Mouse (Mus musculus) CD4-positive, CD25-positive, alpha-beta regulatory T cell, adult 4 months (primary cell): ENCODE measurements around the gene Fcnb. TPM values are rescaled to one million over a fixed set of nuclear protein-coding genes. Genes with fewer than 3 reads are reported as not detected.

Source experiments
- ATAC-seq: one replicate; pipeline ENCODE4 v1.8.0; 2017
- polyA plus RNA-seq, 2 experiments: library from polyadenylated mRNA; unstranded; fragments of 100-300 nt; shearing (Covaris generic); gene quantifications; one replicate each; pipeline ENCODE4 v1.2.1; 2017

Gene Fcnb
- polyA plus RNA-seq: not detected

DNA sequence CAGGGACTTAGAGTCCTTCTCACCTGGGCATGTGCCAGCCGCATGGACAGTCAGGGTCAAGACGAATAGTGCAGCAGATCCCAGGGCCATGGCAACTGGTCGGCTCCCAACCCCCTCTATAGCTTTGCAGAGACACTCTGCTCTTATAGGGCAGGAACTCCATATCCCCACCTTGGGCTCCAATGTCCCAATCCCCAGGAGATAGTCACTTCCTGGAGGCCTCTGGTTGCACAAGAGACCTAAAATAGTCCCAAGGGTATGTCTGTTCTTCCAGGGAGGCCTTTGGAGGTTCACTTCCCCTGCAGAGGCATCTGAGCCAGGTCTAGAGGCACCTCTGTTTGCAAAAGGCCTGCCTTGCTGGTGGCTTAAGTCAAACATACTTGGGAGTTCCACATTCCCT lies at the start of gene Fcnb:
TSS of gene Fcnb (minus strand) at position 118 of the 400 bp plus-strand sequence.
- ATAC-seq: no peak

DNA sequence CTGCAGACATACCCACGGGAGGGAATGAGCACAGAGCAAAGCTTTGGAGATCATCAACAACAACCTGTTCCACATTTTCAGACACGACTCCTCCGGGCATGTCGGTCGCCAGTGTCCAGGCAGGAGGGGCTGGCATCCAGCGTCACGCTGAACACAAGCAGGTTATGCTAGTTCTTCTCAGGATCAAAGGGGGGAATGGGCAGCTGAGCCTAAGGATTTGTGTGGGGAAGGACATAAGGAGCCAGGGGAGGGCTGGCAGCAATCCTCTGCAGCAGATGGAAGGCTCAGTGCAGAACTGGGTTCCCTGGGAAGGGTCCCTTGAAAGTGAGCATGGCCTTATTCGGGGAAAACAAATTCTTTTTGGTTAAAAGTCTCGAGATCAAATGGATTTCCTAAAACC lies 49.1 kb upstream of the Fcnb start:
- ATAC-seq: no peak

DNA sequence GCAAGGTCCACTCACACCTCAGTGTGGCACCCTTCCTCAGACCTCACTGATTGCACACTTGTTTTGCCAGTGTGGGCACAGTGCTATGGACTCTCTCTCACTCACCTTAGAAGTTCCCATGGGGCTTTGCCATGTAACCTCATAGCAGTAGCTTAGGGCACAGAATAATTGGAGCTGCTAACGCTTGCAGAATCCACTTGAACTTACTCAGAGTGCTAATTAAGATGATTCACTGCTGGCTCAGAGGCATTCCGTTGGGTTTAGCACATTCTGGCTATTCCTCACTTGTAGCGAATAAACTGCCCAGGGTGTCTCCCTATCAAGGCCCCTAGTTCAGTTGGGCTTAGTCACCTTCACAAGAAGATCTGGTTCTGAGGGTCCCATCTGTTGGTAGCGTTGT lies 47.4 kb upstream of the Fcnb start:
- no peak for ATAC-seq

DNA sequence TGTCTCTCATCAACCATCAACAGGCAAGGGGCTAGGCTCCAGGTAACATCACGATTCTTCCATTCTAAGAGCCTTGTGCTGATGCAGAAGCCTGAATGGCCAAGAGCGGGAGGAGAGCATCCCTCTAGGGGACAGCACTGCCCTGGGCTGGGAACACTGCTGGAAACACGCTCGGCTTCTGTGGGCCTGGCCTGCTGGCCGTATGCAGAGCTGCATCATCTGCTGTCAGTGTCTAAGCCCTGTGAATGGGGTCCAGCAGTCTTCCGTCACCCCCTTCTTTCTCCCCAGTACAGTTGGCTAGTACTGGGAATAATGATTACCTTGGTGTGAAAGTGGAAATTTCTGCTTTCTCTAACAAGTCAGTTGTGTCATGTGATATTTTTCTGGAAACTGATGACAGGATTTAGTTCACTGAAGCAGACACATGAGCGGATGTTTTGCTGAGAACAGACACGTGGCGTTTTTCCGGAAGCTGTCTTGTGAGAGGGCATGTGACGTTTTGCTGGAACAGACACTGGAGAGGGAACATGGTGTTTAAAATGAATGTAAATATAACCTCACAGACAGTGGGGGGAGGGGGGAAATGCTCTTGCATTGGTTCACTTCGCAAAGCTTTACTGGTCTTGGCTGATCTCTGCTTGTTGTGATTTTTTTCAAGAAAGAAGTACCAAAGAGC lies 42.2 kb upstream of the Fcnb start:
- ATAC-seq: no peak

DNA sequence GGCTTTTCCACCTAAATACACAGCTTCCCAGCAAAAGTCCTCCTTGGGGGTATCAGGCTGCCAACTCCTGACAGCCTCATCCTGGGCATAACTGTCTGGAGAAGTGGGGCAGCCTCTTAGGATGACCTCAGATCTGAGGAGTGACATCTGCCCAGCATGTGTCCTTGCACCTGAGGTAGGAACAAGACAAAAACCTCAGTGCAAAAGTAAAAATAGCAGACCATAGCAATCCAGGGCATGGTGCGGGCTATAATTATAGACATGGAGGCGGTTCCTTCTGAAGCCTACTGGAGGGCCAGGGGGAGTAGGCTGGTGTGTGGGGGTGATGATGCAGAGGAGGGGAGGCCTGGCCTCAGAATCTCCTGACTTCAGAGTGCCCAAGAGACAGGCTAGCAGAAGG lies 39.2 kb upstream of the Fcnb start:
- no peak for ATAC-seq

DNA sequence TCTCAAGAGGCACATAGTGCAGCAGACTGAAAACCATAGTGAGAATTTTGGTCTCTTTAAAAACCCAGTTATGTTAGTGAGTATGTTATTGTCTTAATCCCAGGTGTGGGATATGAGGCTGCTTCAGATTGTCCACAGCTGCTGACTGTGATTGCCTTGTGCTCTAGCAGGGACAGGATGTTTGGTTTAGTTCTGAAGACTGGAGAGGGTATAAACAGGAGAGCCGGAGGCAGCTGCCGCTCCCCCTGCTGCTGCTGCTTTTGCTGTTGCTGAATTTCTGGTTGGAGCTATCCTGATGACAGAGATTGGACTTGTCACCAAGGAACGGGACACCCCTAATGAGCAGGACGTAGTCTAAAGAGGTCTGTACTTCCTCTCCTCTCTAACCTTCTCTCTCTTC lies 36.6 kb upstream of the Fcnb start:
- ATAC-seq: no peak

DNA sequence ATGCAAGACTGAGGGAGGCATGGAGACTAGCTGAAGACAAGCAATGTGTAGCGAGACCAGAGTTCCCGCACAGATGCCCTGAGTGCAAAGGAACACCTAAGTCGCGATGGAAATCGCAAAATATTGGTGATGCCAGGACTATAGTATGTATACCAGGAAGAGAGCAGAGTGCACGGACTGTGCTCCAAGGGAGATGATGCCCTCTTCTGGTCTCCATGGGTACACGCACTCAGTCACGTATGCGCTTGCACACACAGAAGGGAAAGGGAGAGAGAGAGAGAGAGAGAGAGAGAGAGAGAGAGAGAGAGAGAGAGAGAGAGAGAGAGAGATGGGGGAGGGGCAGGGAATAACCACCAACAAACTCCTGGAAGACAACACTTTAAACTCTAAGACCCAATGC lies 35.7 kb upstream of the Fcnb start:
- ATAC-seq: no peak

DNA sequence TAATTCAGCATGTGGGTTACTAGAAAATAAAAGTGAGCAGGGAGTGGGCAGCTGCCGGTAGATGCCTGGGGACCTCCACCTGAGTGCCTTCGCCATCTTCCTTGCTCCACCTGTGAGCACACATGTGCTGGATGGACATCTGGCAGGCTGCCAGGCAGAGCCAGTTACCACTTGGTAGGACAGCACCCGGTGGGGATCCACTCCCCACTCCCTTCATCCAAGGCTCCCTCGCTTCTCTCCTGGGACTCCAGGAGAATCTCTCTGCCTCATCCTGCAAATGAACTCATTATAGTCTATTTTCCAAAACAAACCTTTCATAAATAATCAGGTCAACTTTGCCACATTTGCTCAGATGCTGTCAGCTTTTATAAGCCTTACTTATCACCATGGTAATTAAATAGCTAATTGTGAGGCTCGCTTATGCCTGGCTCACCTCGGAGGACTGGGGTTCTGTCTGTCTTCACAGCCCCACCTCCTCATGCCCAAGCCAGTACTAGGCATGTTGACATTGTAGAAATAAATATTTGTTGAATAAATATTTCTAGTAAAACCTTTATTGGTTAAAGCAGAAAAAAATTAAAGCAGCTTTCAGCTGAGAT lies 33.9 kb upstream of the Fcnb start:
- no peak for ATAC-seq

DNA sequence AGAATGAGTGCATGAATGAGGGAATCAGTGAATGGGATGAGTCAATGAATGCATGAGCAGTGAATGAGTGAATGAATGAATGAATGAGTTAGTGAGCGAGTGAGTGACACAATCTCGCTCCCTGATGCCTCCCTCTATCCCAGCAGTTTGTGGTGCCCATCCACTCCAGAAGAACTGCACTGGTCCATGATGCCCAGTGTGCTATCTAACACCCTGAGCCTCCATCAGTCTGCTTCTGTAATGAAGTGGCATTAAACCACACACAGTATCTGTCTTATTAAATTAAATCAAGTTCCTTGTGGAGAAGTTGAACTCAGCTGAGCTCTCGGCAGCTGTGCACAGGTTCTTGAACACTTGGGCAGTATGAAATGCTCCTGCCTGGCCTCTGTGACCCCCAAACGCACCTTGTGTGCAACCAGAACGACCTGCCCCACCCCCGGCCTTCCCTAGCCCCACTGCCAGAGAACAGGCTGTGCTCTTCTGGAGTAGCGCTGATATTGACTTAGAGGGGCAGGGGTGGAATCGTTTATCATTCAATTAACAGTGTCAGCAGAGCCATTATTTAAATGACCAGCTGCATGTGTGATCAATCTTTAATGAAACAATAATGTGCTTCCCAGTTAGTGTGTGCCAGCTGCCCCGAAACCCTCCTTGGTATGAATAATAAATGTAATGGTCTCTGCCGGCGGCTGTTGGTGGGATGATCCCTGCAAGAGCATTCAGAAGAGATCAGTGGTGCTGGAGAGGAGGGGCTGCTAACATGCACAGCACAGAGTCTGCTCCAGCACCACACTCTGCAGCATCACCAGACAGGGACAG lies 33.0 kb upstream of the Fcnb start:
- no peak for ATAC-seq

DNA sequence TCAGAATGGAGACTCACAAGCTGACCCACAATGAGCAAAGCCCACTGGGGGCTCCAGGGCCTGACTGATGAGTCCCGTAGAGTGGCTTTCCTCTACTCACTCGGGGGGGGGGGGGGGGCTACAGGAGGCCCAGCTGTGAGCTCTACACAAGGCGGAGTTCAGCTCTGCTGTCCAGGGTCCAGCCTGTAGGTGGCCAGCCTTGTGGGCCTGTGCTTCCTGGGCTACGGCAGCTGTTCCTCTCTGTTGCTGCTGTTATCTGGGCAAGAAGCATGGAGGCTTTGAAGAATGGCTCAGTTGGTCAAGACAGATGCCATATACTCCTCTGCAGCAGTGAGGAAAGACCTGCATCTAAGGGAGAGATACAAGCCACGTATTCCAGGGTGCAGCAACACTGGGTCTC lies 24.1 kb upstream of the Fcnb start:
- no peak for ATAC-seq

DNA sequence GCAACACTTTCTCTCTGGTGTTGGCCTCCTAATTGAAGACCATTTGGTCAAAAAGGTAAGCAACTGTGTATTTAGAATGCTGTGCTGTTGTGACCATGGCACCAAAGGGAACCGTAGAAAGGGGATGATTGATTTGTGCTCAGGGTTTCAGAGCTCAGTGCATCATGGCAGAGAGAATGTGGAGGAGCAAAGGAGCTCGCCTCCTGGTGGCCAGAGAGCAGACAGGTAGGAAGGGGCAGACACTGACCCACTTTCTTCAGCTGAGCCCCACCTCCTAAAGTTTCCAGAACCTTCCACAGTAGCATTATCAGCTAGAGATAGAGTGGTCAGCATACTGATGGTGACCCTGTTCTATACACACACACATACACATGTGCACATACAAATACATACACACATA lies 21.3 kb upstream of the Fcnb start:
- no peak for ATAC-seq

DNA sequence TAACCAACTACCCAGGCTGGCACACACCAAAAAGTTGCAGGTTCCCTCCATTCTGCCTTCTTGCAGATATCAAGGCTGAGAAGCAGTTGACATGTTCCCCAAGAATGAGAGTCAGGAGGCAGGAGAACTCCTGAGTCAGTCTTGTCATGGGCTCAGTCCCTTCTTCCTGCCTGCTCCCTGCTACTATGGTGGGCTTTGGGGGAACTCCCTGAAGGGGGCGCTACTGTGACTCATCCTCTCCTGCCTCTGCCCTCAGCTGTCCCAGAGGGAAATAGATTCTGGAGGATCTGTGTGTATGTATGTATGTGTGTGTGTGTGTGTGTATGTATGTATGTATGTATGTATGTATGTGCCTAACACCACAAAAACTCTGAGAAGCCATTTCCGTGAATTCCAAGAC lies 19.0 kb upstream of the Fcnb start:
- no peak for ATAC-seq

DNA sequence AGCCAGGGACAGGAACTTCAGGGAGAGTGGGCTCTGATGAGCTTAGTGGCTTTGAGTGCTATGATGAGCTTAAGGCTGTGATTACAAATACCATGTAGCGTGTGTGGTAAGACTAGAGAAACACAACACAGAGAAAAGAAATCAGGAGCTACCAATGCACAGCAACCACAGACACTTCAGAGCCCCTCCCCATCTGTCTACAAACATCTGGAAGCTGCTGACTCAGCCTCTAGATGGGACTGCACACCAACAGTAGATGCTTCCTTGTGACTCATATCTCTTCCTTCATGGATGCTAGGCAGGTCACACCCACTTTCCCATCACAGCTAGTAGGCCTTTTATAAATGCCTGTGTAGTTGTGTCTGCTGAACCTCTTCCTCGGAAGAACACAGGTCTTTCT lies 17.2 kb upstream of the Fcnb start:
- ATAC-seq: no peak

DNA sequence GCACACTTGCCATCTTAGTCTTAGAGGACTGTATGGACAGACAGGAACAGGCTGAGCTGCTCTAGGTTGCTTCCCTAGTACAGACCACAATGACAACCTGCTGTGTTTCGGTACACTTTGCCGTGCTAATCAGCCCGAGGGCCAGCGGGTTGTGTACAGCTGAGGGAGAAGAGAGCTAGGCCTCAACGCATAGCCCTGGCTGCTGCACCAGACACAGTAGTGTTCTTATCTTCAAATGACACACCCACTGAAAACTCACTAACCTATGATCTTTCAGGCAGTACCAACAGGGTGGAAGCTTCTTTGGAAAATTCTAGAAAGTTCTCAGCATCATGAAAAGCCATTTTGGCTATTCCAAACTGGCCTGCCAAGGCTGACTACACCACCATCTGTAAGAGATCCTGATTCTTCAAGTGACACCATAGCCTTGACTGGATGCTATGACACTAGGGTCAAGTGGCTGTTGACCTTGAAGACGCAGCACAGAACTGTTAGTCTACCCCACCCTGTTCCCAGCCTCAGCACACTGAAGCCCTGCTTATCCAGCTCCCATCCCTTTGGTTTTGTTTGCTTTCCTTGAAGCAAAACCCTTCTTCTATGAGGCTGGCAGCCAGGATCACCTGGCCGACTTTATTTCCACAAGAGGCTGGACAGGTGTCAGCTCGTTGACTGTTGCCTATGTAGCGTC lies 16.3 kb upstream of the Fcnb start:
- no peak for ATAC-seq

DNA sequence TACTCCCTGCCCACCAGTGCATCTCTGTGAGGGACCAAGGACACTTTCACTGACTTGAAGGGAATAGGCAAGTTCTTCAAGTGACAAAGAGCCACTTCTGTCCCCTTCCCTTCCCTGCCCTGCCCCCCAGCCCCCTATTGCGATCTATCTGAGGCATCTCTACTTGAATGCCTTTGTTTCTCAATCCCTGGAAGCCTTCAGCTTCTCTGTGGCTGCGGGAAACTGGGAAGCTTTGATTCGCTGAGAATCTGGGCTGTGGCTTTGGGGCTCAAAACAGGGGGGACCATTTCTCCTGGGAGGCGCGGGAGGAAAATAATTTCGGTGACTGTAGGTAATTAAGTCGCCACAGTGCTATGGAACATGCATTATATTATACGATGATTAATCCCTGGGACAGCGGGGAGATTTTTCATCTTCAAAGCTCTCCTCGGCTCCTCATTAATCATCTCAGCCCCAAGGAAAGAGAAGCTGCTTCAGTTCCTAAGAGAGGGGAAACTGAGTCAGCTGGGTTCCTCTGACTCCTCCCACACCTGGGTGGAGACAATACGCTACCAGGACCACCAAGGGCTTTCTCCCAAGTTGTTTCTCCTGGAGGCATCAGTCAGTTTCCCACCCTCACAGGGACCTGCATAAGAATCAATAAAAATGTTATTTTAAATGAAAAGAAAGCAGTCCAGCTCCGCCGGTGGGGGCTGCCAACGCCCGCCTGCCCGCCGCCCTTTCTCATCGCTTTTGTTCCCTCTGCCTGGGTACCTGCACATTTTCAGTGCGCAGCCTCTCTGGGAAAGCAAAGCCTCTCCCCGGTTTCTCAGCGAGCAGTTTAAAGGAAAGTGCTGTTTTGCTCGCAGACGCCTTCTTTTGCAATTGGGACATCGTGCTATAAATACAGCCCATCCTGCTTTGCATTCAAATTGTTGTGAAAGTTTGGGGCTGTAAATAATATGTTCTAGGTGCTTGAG lies 14.1 kb upstream of the Fcnb start:
- ATAC-seq: no peak

DNA sequence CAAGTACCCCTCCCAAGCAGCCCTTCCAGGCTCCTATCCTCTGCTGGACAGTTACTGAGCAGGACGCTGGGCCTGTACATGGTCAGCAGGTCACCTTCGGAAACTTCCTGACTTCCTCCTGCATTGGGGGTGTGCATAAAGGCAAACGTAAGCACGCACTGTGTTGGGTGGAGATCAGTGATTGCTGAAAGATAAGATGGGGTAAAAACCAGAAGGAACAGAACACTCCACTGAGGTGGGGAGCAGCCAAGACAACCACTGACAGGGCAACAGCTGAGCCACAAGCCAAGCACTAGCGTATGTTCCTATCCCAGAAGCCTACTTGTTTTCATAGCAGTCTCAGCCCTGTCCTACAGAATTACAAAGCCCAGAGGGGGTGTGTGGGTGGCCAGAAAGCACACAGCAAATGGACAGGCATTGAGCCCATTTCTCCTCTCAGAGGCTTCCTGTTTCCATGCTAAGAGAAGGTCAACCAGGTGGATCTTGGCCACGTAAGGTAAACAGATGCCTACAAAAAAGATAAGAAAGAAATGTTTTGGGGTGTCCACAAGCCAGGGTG lies 12.1 kb upstream of the Fcnb start:
- ATAC-seq: no peak

DNA sequence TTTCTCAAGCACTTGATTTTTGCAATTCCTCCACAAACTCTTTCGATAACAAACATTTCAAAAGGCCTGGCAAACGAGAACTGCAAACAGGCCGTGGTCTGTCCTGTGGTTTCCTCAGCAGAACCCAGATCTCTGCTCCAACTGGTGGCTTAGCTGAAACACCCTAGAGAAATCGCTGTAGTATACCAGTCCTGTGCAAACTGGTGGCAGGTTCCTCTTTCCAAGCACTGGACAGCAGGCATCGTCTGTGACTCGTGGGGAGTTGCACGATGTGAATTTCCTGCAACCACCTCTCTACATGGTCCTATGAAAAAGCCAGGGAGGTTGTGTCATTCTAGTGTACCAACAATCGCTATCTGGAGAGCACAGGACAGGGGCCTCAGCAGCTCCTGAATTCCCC lies 7.4 kb upstream of the Fcnb start:
- ATAC-seq: no peak

DNA sequence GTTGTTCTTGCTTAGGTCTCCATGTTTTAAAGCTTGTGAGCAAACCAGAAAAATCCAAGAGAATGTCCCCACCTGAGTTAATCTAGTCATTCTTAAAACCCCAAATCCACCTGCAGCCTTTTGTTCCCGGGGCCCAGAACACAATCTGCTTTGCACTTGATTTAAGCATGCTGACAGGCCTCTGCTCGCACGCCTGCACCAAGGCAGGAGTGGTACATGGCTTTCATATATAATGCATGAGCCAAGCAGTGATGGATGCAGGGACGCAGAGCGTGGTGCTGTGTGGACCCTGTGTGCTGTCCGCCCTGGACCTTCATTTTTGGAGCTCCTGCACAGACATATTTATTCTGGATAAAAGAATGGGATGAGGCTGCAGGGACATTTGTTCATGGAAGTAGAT lies 6.4 kb upstream of the Fcnb start:
- ATAC-seq: no peak

DNA sequence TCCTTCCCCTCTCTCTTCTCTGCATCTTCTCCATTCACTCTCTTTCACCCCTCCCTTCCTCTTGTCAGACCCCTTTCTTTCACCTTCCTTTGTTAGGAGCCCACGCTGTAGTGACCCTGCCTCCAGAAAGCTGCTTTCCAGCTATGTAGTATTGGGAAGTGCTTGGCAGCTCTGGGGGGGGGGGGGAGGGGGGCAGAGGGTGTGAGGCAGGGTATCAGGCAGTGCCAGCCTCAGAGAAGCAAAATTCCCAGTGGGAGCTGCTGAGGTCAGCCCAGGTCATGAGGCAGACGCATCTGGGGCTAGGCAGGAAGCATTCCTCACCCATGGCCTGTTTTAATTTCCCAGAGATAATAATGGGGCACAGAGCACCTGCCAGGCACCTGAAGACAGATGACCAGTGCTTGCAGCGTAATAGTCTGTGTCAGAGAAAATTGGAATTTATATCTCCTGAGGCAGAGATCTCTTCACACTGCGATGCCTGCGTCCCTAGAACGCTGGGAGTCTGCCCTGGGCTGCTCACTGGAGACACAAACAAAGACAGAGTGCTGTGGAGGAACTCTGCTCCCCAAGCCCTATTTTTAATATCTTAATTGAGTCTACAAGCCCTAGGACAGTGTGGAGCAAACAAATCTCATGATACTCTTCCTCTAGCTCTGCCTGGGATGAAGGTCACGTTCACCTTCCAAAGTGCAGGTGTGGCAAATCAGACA lies 5.8 kb upstream of the Fcnb start:
- no peak for ATAC-seq

DNA sequence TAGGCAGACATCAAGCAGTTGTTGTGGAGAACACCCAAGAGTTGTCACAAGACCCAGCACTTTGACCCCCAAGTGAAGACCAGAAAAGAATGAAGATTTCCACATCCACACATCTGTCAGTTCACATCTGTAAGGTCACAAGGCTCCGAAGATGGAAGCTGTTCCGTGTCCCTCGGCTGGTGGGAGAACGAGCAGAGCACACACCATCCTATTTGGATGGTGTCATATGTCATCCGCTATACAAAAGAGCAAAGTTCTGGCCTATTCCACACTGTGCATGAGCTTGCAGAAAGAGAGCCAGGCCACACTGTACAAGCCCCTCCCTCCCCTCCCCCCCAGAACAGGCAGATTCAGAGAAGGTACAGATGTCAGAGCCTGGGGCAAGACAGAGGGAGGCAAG lies 4.4 kb upstream of the Fcnb start:
- ATAC-seq: no peak

DNA sequence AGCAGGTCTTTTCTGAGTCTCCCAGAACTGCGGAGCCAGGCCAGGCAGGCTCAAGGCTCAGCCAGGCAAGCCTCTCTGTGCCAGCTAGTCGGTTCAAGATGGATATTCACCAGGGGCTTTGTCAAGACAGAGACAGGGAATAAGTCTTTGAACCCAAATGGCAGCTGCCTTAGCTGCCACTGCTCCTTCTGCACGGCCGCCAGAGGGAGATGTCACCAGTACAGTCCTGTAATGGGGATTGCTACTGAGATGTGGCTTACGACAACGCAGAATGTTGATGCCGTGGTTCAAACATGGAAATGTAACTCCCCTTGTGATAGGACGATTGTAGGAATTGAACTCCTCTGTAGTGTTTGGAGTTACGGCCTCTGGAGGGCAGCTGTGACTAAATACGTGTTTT lies 1.4 kb upstream of the Fcnb start:
- ATAC-seq: no peak
